Mouse (Mus musculus) neutrophil, adult 5-6 weeks (primary cell): ENCODE measurements at regions not wholly inside any gene's neighbourhood (a gene's known extent, or its start where the extent isn't known, plus 50 kb on each side); places are given as distances from the start of the nearest gene placed in this dataset.

Experiments used
- ATAC-seq: fragments of 151-379, 151-347 bp; 2 replicates; pipeline ENCODE4 v1.8.0; 2017; ENCODE audit warnings: mild to moderate bottlenecking, moderate TSS enrichment; ENCODE audit not compliant: insufficient number of reproducible peaks, poor library complexity, low FRiP score, severe bottlenecking; ENCODE audit errors: extremely low read depth

- ATAC-seq, result no peak
These were observed 56.0 kb upstream of the Tfap2a start for GRCm38 (mm10) chr13:40794190-40794589.

GRCm38 (mm10) chr13:40792947-40793346 lies 54.8 kb upstream of the Tfap2a start:
- ATAC-seq, result no peak

- ATAC-seq, result peak; percentile 45; the same call in 1 of the 2 replicates
These were observed 50.0 kb upstream of the Tfap2a start for GRCm38 (mm10) chr13:40788225-40788624.
